Mouse (Mus musculus) left cerebral cortex, postnatal 4 days (tissue): ENCODE measurements around the gene Chrna9. TPM values are rescaled to one million over a fixed set of nuclear protein-coding genes. Genes with fewer than 3 reads are reported as not detected.

Source experiments
- DNase-seq: peaks from one replicate; pipeline ENCODE4 v3.0.0-alpha.2; 2022
- intact Hi-C: fragments of 180-260 bp; cut with DNase I; formaldehyde crosslinking; loops from one replicate; pipeline ENCODE4 v1.15.1; 2025
- total RNA-seq, 2 experiments: library from RNA; stranded (reverse); gene quantifications; 2 replicates each; pipeline ENCODE4 v1.2.3; 2021

Chrna9 gene
- total RNA-seq: not detected

DNA sequence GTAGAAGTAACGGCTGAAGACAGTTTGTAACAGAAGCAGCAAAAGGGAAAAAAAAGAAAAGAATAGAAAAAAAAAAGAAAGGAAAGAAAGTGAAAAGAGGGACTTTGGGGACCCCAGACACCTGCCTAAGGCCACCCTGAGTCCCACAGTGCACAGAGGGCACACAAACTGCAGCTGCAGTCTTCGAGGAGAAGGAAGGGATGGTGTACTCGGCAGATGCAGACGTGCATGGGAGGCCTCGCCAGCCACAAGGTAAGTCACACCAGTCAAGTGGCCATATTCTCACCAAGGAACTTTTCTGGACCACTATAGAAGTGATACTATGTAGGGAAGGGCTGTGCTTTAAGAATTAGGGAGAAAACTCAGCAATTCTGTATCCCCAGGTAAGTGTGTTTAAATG lies at the start of gene Chrna9:
Gene Chrna9 (plus strand): TSS at position 139 of the 400 bp plus-strand sequence.
- intact Hi-C loops: loop anchor here (5.0 kb wide), 1 partner anchor 112 kb away; no protein-coding TSS in a partner anchor

DNA sequence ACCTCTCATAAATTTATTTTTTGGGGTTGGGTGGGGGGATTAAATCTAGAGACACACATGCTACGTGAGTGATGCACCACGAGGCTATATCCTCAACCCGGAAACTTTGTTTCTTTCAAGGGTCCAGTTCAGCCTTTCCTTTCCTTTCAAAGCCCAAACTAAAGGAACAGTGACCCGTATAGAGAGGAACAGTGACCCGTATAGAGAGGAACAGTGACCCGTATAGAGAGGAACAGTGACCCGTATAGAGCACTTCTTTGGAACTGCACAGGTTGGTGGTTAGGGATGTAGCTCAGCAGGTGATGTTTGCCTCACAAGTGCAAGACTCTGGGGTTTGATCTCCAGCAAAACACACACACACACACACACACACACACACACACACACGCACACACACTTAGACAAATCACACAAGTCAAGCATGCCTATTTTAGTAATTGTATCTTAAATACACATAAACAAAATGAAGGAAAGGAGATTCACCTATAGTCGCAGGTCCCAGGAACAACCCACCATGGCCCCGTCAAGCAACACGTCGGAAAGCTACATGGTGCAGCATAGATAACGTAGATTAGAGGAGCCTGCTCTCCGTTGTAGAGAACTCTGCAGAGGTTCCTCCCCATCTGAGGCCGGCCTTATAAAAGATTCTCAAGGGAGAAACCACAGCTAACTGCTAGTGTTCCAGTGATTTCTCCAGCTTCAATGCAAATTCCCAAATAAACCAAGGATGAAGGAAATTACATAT lies 48.9 kb upstream of the Chrna9 start:
- no peak for DNase-seq
- intact Hi-C loops: no loop called here

More for the DNA sequence above, at the start of gene Chrna9:
- DNase-seq: no peak

DNA sequence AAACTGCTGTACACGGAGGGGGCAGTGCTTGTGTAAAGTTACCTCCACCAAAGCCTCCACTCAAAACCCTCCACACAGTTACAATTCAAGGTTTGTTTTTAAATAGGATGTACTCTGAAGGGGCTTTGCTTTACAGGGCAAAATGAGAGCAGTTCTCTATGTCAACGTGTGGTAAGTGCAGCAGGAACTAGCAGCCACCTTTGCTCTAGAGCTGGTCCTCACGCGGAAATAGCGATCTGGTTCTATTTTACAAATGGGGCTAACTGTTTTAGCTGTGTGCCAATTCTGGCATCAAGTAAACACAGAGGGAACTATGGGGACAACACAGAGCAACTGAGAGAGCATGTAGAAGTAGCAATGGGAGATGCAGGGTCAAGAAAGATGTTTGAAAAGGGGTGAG lies 46.6 kb upstream of the Chrna9 start:
- DNase-seq: no peak
- intact Hi-C loops: no loop called here

GRCm38 (mm10) chr5:65888998-65889397 lies 45.7 kb upstream of the Chrna9 start:
- intact Hi-C loops: no loop called here
- DNase-seq: no peak

- intact Hi-C loops: no loop called here
- DNase-seq: peak; percentile 49
Measured at GRCm38 (mm10) chr5:65891251-65891826, 43.4 kb upstream of the Chrna9 start.

GRCm38 (mm10) chr5:65895121-65895692 lies 39.5 kb upstream of the Chrna9 start:
- intact Hi-C loops: no loop called here
- DNase-seq: no peak

- intact Hi-C loops: no loop called here
- no peak for DNase-seq
Measured at GRCm38 (mm10) chr5:65895764-65896163, 39.0 kb upstream of the Chrna9 start.

DNA sequence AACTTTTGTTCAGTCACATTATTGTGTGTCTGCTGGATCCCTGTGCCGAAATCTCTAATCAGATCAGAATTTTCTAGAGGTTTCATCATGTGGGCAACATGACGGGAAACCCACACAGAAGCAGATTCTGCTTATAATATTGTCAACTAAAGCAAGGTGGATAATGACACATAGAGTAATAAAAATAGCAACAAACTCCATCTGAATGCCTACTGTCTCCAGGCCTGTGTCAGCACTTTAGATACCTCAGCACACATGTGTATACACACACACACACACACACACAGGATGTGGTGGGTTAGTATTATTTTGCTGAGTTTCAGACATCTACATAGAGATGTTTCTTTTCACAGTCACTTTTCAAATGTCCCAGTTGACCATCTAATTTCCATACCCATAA lies 37.0 kb upstream of the Chrna9 start:
- intact Hi-C loops: no loop called here
- DNase-seq: no peak

DNA sequence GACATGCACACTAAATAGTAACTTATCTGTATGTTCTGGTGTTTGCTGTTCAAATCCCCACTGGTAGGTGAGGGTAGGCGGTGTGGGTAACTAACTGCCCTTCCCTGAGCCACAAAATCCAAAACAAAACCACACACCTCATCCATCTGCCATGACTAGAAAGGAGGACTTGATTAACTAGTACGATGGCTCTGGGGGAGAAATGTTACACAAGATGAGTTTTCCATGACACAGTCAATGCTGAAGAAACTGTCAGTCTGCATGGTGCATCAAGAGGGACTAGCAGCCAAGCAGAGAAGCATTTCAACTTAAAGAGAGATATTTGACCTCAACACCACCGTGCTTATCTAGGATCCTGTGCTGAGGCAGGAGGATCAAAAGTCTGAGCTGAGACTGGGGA lies 36.0 kb upstream of the Chrna9 start:
- intact Hi-C loops: no loop called here
- no peak for DNase-seq

- intact Hi-C loops: no loop called here
- DNase-seq: no peak
Measured at GRCm38 (mm10) chr5:65900113-65900512, 34.6 kb upstream of the Chrna9 start.

DNA sequence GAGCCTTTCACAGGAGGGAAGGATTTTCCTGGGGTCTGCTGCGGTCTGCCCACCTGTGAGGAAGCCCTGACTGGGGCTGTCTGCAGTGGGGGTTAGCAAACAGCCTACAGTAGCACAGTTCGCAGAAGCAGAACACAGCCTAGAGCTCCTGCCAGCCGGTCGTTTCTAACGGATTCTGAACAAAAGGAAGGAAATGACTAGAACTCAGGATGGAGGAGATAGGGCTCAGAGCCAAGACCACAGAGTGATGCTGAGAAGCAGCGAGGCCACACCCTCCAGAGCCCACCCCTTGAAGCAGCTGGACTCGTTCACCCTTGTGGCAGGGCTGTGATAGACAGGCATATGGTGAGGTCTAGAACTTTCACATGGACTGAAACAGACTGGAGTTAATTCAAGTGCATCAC lies 33.9 kb upstream of the Chrna9 start:
- DNase-seq: peak; percentile 38
- intact Hi-C loops: no loop called here

GRCm38 (mm10) chr5:65901868-65902418 lies 32.8 kb upstream of the Chrna9 start:
- DNase-seq: no peak

DNA sequence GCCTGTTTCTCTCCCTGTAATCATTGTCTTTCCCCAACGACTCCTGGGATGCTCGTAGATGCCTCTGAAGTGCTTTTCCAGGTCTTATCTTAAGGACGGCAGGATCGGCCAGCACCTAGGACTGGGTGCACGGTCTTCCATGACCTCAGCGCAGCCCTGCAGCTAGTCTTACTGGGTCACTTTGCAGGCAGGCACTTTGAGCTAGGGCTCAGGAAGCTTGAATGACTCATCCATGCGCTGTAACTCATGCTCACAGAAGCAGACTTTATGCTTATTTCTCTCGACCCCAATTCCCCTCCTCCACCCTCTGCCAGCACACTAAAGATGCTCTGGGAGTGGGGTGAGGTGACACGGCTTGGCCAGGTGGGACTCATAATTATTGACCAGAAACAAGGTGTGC lies 31.9 kb upstream of the Chrna9 start:
- no peak for DNase-seq
- intact Hi-C loops: no loop called here

More at GRCm38 (mm10) chr5:65901868-65902418, 32.8 kb upstream of the Chrna9 start:
- intact Hi-C loops: no loop called here

- intact Hi-C loops: no loop called here
Measured at GRCm38 (mm10) chr5:65904476-65904875, 30.2 kb upstream of the Chrna9 start.

GRCm38 (mm10) chr5:65908751-65909150 lies 26.0 kb upstream of the Chrna9 start:
- DNase-seq: peak; percentile 16

More at GRCm38 (mm10) chr5:65904476-65904875, 30.2 kb upstream of the Chrna9 start:
- no peak for DNase-seq

GRCm38 (mm10) chr5:65909321-65909720 lies 25.4 kb upstream of the Chrna9 start:
- DNase-seq: peak; percentile 24
- intact Hi-C loops: no loop called here

More at GRCm38 (mm10) chr5:65908751-65909150, 26.0 kb upstream of the Chrna9 start:
- intact Hi-C loops: no loop called here

DNA sequence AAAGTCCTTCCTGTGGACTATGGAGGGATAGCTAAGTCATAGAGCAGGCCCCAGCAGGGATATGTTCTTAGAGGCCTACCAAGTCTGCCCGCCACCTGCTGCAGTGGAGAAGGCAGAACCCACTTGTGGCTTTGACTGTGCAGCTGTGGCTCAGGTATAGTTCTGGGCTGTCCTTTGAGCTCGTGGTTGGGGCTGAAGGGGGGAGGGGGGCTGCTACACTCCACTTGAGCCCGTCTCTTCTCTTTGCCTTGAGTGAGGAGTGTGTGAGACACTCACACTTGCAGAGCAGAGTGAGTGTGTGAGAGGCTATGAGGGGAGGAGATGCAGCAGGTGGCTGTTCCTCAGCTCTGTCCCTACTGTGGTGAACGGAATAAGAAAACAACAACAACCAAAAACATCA lies 24.3 kb upstream of the Chrna9 start:
- intact Hi-C loops: no loop called here
- DNase-seq: no peak

GRCm38 (mm10) chr5:65911676-65912075 lies 23.0 kb upstream of the Chrna9 start:
- DNase-seq: peak; percentile 33
- intact Hi-C loops: no loop called here

DNA sequence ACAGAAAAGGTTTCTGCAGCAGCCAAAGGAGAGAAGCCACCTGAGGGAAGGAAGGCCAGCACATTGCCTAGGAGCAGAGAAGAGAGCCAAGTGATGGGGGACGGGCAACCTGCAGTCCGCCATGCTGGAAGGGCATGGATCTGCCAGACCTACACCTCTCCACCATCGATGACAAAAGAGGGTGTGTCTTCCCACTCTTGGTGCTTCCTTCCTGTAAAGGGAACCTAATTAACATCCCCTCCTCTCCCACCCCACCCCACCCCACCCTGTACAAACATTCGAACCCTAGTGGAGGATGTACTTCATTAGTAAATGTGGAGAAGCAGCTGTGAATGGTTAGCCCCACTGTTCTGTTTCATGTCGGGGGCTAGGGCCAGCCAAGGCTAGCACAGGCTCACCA lies 22.5 kb upstream of the Chrna9 start:
- DNase-seq: no peak
- intact Hi-C loops: no loop called here

DNA sequence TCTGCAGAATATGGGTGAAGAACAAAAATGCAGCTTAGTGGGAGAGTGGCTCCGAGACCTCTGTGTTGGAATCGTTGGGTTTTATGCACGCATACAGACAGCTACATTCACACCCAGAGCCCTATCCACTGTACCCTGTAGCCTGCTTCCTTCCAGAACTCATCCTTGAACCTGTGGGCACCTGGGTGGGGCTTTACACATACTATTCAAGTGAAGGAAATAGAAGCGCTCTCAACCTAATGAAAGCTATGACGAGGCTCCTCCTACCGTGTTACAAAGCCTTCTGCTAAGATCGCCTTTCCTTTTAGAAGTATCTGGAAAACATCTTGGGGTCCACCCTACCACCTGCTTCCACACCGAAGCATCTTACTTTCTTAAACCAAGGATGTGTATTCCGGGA lies 21.6 kb upstream of the Chrna9 start:
- intact Hi-C loops: no loop called here

DNA sequence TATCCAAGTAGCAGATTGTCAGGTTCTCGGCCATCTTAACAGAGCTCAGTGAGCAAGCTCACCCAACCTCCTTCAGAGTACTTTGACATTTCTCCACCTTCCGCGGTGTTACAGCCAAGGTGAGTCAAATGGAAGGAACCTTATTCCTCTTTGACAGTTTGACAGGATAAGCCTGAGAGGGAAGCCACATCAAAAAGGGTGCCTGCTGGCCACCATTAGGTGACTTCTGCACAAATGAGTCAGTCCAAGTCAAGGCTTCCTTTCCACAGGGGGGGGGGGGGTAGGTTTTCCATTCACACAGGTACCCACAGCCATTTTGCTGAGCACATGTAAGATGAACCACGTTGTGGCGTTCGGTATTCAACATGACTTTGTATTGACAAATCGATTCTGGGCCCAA lies 20.4 kb upstream of the Chrna9 start:
- no peak for DNase-seq
- intact Hi-C loops: no loop called here

More for the DNA sequence above, 21.6 kb upstream of the Chrna9 start:
- DNase-seq: no peak

DNA sequence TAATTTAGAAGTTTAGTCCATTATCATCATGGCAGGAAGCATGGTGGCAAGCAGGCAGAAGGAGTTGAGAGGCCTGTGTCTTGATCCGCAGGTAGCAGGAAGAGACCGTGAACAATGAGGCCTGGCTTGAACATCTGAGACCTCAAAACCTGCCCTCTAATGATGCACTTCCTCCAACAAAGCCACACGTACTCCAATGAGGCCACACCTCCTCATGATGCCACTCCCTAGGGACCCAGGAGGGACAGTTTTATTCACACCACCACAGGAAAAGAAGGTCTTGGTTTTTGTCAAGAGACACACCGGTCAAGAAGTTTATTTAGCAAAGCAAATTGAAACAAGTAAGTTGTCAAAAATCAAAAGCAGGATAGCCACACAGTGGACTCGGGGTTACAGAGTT lies 17.8 kb upstream of the Chrna9 start:
- DNase-seq: no peak
- intact Hi-C loops: no loop called here
